ENCODE assay signal across 7 mouse cellular contexts in the genomic region with DNA sequence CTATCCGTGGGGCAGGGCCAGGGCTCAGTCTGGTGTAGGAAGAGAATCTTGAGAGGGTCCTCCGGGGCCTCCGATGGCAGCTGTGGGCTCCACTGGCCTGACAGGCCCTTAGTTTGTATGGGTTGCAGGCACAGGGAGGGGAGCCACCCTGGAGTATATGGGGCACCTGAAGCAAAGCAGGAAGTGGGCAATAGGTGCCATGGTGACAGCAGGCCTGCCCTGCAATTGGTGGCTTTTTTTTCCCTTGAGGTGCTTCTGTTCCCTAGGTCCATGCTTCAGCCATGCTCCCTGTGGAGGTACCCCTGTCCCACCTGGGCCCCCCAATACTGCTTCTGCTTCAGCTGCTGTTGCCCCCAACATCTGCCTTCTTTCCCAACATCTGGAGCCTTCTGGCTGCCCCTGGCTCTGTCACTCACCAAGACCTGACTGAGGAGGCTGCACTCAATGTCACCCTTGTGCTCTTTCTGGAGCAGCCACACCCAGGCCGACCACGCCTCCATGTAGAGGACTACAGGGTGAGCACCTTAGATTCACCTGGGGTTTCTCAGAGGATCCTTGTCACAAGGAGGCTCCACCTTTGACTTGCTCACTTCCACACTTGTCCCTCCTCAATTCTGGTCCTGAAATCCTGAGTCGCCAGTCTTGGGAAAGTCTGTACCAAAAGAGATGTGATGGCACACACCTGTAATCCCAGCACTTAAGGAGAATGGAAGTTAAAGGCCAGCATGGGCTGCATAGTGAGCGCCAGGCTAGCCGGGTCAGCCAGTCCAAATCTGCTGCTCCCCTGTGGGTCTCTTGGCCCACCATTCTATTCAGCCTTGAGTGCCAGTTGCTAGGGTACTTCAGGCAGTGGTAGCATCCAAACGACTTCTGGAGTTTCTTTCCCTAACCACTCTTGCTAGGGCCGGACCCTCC. TPM values are rescaled to one million over a fixed set of nuclear protein-coding genes. Genes with fewer than 3 reads are reported as not detected.
DNase-seq lines count a peak whose midpoint lies in the region; ATAC-seq and TF ChIP-seq lines count a peak whose summit lies in the region.

No protein-coding gene starts in this region.

- H3K4me3 ChIP-seq in heart, embryonic 13.5 days, result no peak overlapping the region
- H3K4me3 ChIP-seq in E14TG2a.4 (replicated peaks; ENCODE audit: low read length), result peak overlapping the region; percentile 23; the same call in 1 of the 2 replicates
- no peak overlapping the region for H3K4me3 ChIP-seq in intestine, postnatal 0 days (ENCODE audit: low read depth, low read length)

- H3K9ac ChIP-seq in heart, embryonic 13.5 days, result peak overlapping the region; percentile 64
- H3K9ac ChIP-seq in intestine, postnatal 0 days (ENCODE audit: low read depth, low read length), result no peak overlapping the region

- ATAC-seq in heart, embryonic 13.5 days (ENCODE audit: extremely low read depth, insufficient number of reproducible peaks, low FRiP score, low TSS enrichment), result no peak
- ATAC-seq in intestine, postnatal 0 days, result peak; percentile 14; the same call in 1 of the 2 replicates
- no peak for ATAC-seq in megakaryocyte progenitor cell, adult 5-6 weeks (replicated peaks; ENCODE audit: poor library complexity)

- peaks cover 31% of the 10 kb centered on the region for H3K4me1 ChIP-seq in heart, embryonic 13.5 days
- peaks cover 94% of the 10 kb centered on the region for H3K4me1 ChIP-seq in E14TG2a.4 (replicated peaks; ENCODE audit: low read depth, low read length)
- H3K4me1 ChIP-seq in intestine, postnatal 0 days (replicated peaks; ENCODE audit: control insufficient read depth, insufficient read depth, low read length), result peaks cover 6% of the 10 kb centered on the region

- H3K36me3 ChIP-seq in heart, embryonic 13.5 days, result peaks cover 44% of the 10 kb centered on the region
- peaks cover 59% of the 10 kb centered on the region for H3K36me3 ChIP-seq in E14TG2a.4 (ENCODE audit: insufficient read depth, low read length)
- H3K36me3 ChIP-seq in intestine, postnatal 0 days (ENCODE audit: control insufficient read depth, insufficient read depth), result peaks cover 44% of the 10 kb centered on the region

- peak overlapping the region; percentile 41; the same call in 1 of the 2 replicates for H3K27ac ChIP-seq in heart, embryonic 13.5 days (replicated peaks)
- no peak overlapping the region for H3K27ac ChIP-seq in intestine, postnatal 0 days (ENCODE audit: low read depth, low read length)

- no peak overlapping the region for H3K4me2 ChIP-seq in heart, embryonic 13.5 days
- 0 out of 2 replicates have a peak overlapping the region, but pooled peaks have one; percentile 9 for H3K4me2 ChIP-seq in intestine, postnatal 0 days (replicated peaks; ENCODE audit: low read depth)

- H3K9me3 ChIP-seq in heart, embryonic 13.5 days, result no peaks in the 10 kb centered on the region
- H3K9me3 ChIP-seq in E14TG2a.4 (ENCODE audit: low read length), result no peaks in the 10 kb centered on the region
- H3K9me3 ChIP-seq in intestine, postnatal 0 days (ENCODE audit: control insufficient read depth), result no peaks in the 10 kb centered on the region

- peaks cover 4% of the 10 kb centered on the region; the same call in 1 of the 2 replicates for H3K27me3 ChIP-seq in heart, embryonic 13.5 days (replicated peaks)
- 0 out of 2 replicates have a peak, but pooled peaks cover 5% of the 10 kb centered on the region for H3K27me3 ChIP-seq in E14TG2a.4 (ENCODE audit: insufficient read depth, low read length)
- no peaks in the 10 kb centered on the region for H3K27me3 ChIP-seq in intestine, postnatal 0 days (replicated peaks; ENCODE audit: control insufficient read depth, insufficient read depth, low read length)

- WGBS in heart, embryonic 13.5 days, result 73% methylated on average over 10 of the region's 10 CpGs
- WGBS in intestine, postnatal 0 days, result 69% methylated on average over 10 of the region's 10 CpGs

- TF ChIP-seq CTCF in E14TG2a.4 (conservative IDR thresholded peaks at IDR 0.05; ENCODE audit: low read length), result no peak
- no peak for TF ChIP-seq CTCF in intestine, postnatal 0 days (IDR thresholded peaks at IDR 0.05; ENCODE audit: low read depth)

- no peak for DNase-seq in heart, postnatal 10 days
- peak; percentile 30 for DNase-seq in CD4-positive helper T cell, adult 2 months (ENCODE audit: low read depth, low spot score)
- no peak for DNase-seq in layer of hippocampus, adult 9-10 months (ENCODE audit: low spot score)

- intact Hi-C loops in heart, postnatal 10 days (cut with DNase I), result no loop called here

RNA-seq across cellular contexts. Expression of a gene that starts 0.7 kb away (rescaled TPM):
- 0.45 and 0.52 TPM in 2 replicates for polyA plus RNA-seq in heart, embryonic 13.5 days (2015; fragmentation: Nextera tagmentation; extraction: Ambion mirVana)
- total RNA-seq in heart, postnatal 10 days (2021), result 1 to 10 TPM; 3.3 to 3.8 TPM
- 0.12 and 0.20 TPM in 2 replicates for polyA plus RNA-seq in intestine, postnatal 0 days (2015; fragmentation: Nextera tagmentation; extraction: Ambion mirVana)
- not detected in 2 replicates for total RNA-seq in megakaryocyte progenitor cell, adult 5-6 weeks (2015)
- total RNA-seq in megakaryocyte progenitor cell, adult 5-6 weeks (2017), result 0.17 TPM in 1 of 2 replicates, not detected in the other

RNA-seq across cellular contexts. Expression of a gene that starts 10.8 kb away (rescaled TPM):
- polyA plus RNA-seq in heart, embryonic 13.5 days (2015; fragmentation: Nextera tagmentation; extraction: Ambion mirVana), result 3.2 and 4.2 TPM in 2 replicates
- total RNA-seq in heart, postnatal 10 days (2021), result under 1 TPM in 1 of 2 experiments, not detected in 1; 0.38 TPM
- polyA plus RNA-seq in intestine, postnatal 0 days (2015; fragmentation: Nextera tagmentation; extraction: Ambion mirVana), result 3.2 and 4.6 TPM in 2 replicates
- total RNA-seq in megakaryocyte progenitor cell, adult 5-6 weeks (2015), result 0.93 and 1.9 TPM in 2 replicates
- total RNA-seq in megakaryocyte progenitor cell, adult 5-6 weeks (2017), result 1.5 TPM in 1 of 2 replicates, not detected in the other

RNA-seq across cellular contexts. Expression of a gene that starts 16.3 kb away (rescaled TPM):
- polyA plus RNA-seq in heart, embryonic 13.5 days (2015; fragmentation: Nextera tagmentation; extraction: Ambion mirVana), result 59.9 and 63.0 TPM in 2 replicates
- total RNA-seq in heart, postnatal 10 days (2021), result 10 to 100 TPM; 34.5 to 35.6 TPM
- polyA plus RNA-seq in intestine, postnatal 0 days (2015; fragmentation: Nextera tagmentation; extraction: Ambion mirVana), result 74.0 and 84.2 TPM in 2 replicates
- total RNA-seq in megakaryocyte progenitor cell, adult 5-6 weeks (2015), result 60.5 and 77.5 TPM in 2 replicates
- total RNA-seq in megakaryocyte progenitor cell, adult 5-6 weeks (2017), result 239 and 292 TPM in 2 replicates

RNA-seq across cellular contexts. Expression of a gene that starts 29.5 kb away (rescaled TPM):
- polyA plus RNA-seq in heart, embryonic 13.5 days (2015; fragmentation: Nextera tagmentation; extraction: Ambion mirVana), result 4.0 and 4.1 TPM in 2 replicates
- 1 to 10 TPM; 2.0 TPM for total RNA-seq in heart, postnatal 10 days (2021)
- 1.4 and 3.0 TPM in 2 replicates for polyA plus RNA-seq in intestine, postnatal 0 days (2015; fragmentation: Nextera tagmentation; extraction: Ambion mirVana)
- total RNA-seq in megakaryocyte progenitor cell, adult 5-6 weeks (2015), result 4.2 and 5.7 TPM in 2 replicates
- total RNA-seq in megakaryocyte progenitor cell, adult 5-6 weeks (2017), result 2.4 and 3.5 TPM in 2 replicates

RNA-seq across cellular contexts. Expression of a gene that starts 32.7 kb away (rescaled TPM):
- polyA plus RNA-seq in heart, embryonic 13.5 days (2015; fragmentation: Nextera tagmentation; extraction: Ambion mirVana), result 351 and 389 TPM in 2 replicates
- 100 to 1,000 TPM; 115 to 118 TPM for total RNA-seq in heart, postnatal 10 days (2021)
- 290 and 312 TPM in 2 replicates for polyA plus RNA-seq in intestine, postnatal 0 days (2015; fragmentation: Nextera tagmentation; extraction: Ambion mirVana)
- total RNA-seq in megakaryocyte progenitor cell, adult 5-6 weeks (2015), result 209 and 248 TPM in 2 replicates
- 225 and 254 TPM in 2 replicates for total RNA-seq in megakaryocyte progenitor cell, adult 5-6 weeks (2017)
